Mouse (Mus musculus) heart, embryonic 10.5 days (tissue): ENCODE data around the gene Acsm2. TPM values are rescaled to one million over a fixed set of nuclear protein-coding genes. Genes with fewer than 3 reads are reported as not detected.

ENCODE experiments used
- DNase-seq: peaks from one replicate; pipeline ENCODE4 v3.0.0-alpha.2; 2017; ENCODE audit warnings: low spot score
- H3K27ac ChIP-seq: fragments of 300-500 bp; sonication (generic); 2 replicates; pipeline ENCODE4 v1.5.1; 2016; ENCODE audit warnings: mild to moderate bottlenecking
- H3K27me3 ChIP-seq: fragments of 300-500 bp; sonication (generic); 2 replicates; pipeline ENCODE4 v1.6.1; 2016; ENCODE audit warnings: mild to moderate bottlenecking; ENCODE audit not compliant: poor library complexity, insufficient read depth, severe bottlenecking
- H3K36me3 ChIP-seq: fragments of 300-500 bp; sonication (generic); 2 replicates; pipeline ENCODE4 v1.6.1; 2016; ENCODE audit warnings: mild to moderate bottlenecking, moderate library complexity
- H3K4me1 ChIP-seq: fragments of 300-500 bp; sonication (generic); 2 replicates; pipeline ENCODE4 v1.6.1; 2016; ENCODE audit warnings: mild to moderate bottlenecking
- H3K4me3 ChIP-seq: fragments of 300-500 bp; sonication (generic); 2 replicates; pipeline ENCODE4 v1.5.1; 2016; ENCODE audit warnings: mild to moderate bottlenecking, moderate library complexity
- H3K9me3 ChIP-seq: fragments of 300-500 bp; sonication (generic); 2 replicates; pipeline ENCODE4 v1.6.1; 2016; ENCODE audit warnings: mild to moderate bottlenecking, moderate library complexity
- WGBS: fragments of 180-500 bp; shearing (Covaris S2); methylation state at CpG from one replicate; pipeline ENCODE4 v1.1.7; 2016; 5-methylcytosine and 5-hydroxymethylcytosine counted together
- polyA plus RNA-seq: library from polyadenylated mRNA; unstranded; fragments of >200 nt; fragmentation: Nextera tagmentation; extraction: Ambion mirVana; gene quantifications from 2 replicates; pipeline ENCODE4 v1.2.1, GENCODE M21; 2016

Gene Acsm2
- polyA plus RNA-seq, 1 experiment from 2014 or later, result not detected

- H3K4me1 ChIP-seq, result no peaks in the 10 kb centered on the region
- no peaks in the 10 kb centered on the region for H3K9me3 ChIP-seq
- no peak overlapping the region for H3K4me3 ChIP-seq
- DNase-seq, result no peak
- H3K27me3 ChIP-seq, result no peaks in the 10 kb centered on the region
- H3K27ac ChIP-seq, result no peak overlapping the region
- 84% methylated on average over 2 of the region's 2 CpGs for WGBS
- H3K36me3 ChIP-seq, result no peaks in the 10 kb centered on the region
Observed at GRCm38 (mm10) chr7:119601195-119601953, 47.2 kb downstream of the Acsm2 start.

- Histone ChIP-seq H3K9me3 (no peaks in the 10 kb centered on the region), H3K4me1 (no peaks in the 10 kb centered on the region), H3K27ac (no peak overlapping the region), H3K4me3 (no peak overlapping the region), H3K36me3 (no peaks in the 10 kb centered on the region), H3K27me3 (no peaks in the 10 kb centered on the region)
- DNase-seq, result no peak
- 70% methylated on average over 1 of the region's 1 CpGs for WGBS
Observed at GRCm38 (mm10) chr7:119601954-119602317, 47.8 kb downstream of the Acsm2 start.

GRCm38 (mm10) chr7:119604903-119605483, 50.9 kb downstream of the Acsm2 start:
- Histone ChIP-seq H3K27me3 (no peaks in the 10 kb centered on the region), H3K27ac (no peak overlapping the region), H3K9me3 (no peaks in the 10 kb centered on the region), H3K36me3 (no peaks in the 10 kb centered on the region), H3K4me1 (no peaks in the 10 kb centered on the region), H3K4me3 (no peak overlapping the region)
- DNase-seq, result no peak
- WGBS, result 64% methylated on average over 2 of the region's 2 CpGs

- H3K36me3 ChIP-seq, result no peaks in the 10 kb centered on the region
- no peaks in the 10 kb centered on the region for H3K4me1 ChIP-seq
- H3K27me3 ChIP-seq, result no peaks in the 10 kb centered on the region
- no peak for DNase-seq
- WGBS, result 67% methylated on average over 9 of the region's 9 CpGs
- H3K4me3 ChIP-seq, result no peak overlapping the region
- H3K9me3 ChIP-seq, result no peaks in the 10 kb centered on the region
- no peak overlapping the region for H3K27ac ChIP-seq
Observed at GRCm38 (mm10) chr7:119605926-119606663, 52.0 kb downstream of the Acsm2 start.

GRCm38 (mm10) chr7:119606664-119607076, 52.5 kb downstream of the Acsm2 start, which contains the start of gene Acsm1:
Gene Acsm1, plus strand, starts transcription at chr7:119607026.
- no peak within 1 kb of the TSS for H3K27ac ChIP-seq
- H3K9me3 ChIP-seq, result no peaks in the 10 kb centered on the region
- no peaks in the 10 kb centered on the region for H3K27me3 ChIP-seq
- no peak for DNase-seq
- no peak within 1 kb of the TSS for H3K4me3 ChIP-seq
- no peaks in the 10 kb centered on the region for H3K4me1 ChIP-seq
- H3K36me3 ChIP-seq, result no peaks in the 10 kb centered on the region
- WGBS, result 79% methylated on average over 5 of the region's 5 CpGs

- H3K27me3 ChIP-seq, result no peaks in the 10 kb centered on the region
- H3K9me3 ChIP-seq, result no peaks in the 10 kb centered on the region
- H3K27ac ChIP-seq, result no peak overlapping the region
- H3K36me3 ChIP-seq, result no peaks in the 10 kb centered on the region
- DNase-seq, result no peak
- H3K4me1 ChIP-seq, result no peaks in the 10 kb centered on the region
- whole genome bisulfite sequencing, result 74% methylated on average over 9 of the region's 9 CpGs
- H3K4me3 ChIP-seq, result no peak overlapping the region
Observed at GRCm38 (mm10) chr7:119607796-119608515, 53.8 kb downstream of the Acsm2 start.

- H3K4me1 ChIP-seq, result no peaks in the 10 kb centered on the region
- H3K9me3 ChIP-seq, result no peaks in the 10 kb centered on the region
- H3K4me3 ChIP-seq, result no peak overlapping the region
- H3K36me3 ChIP-seq, result no peaks in the 10 kb centered on the region
- H3K27me3 ChIP-seq, result no peaks in the 10 kb centered on the region
- no peak overlapping the region for H3K27ac ChIP-seq
- DNase-seq, result no peak
- 58% methylated on average over 1 of the region's 1 CpGs for WGBS
Observed at GRCm38 (mm10) chr7:119616531-119616930, 62.4 kb downstream of the Acsm2 start.

GRCm38 (mm10) chr7:119617593-119617992, 63.5 kb downstream of the Acsm2 start:
- Histone ChIP-seq H3K27ac (no peak overlapping the region), H3K4me1 (no peaks in the 10 kb centered on the region), H3K9me3 (no peaks in the 10 kb centered on the region), H3K36me3 (no peaks in the 10 kb centered on the region), H3K4me3 (no peak overlapping the region), H3K27me3 (no peaks in the 10 kb centered on the region)
- WGBS, result 81% methylated on average over 6 of the region's 6 CpGs
- DNase-seq, result no peak

GRCm38 (mm10) chr7:119618209-119618935, 64.2 kb downstream of the Acsm2 start:
- H3K36me3 ChIP-seq, result no peaks in the 10 kb centered on the region
- H3K27me3 ChIP-seq, result no peaks in the 10 kb centered on the region
- no peaks in the 10 kb centered on the region for H3K4me1 ChIP-seq
- H3K4me3 ChIP-seq, result no peak overlapping the region
- DNase-seq, result no peak
- WGBS, result 66% methylated on average over 4 of the region's 4 CpGs
- H3K27ac ChIP-seq, result no peak overlapping the region
- H3K9me3 ChIP-seq, result no peaks in the 10 kb centered on the region

GRCm38 (mm10) chr7:119620157-119620556, 66.0 kb downstream of the Acsm2 start:
- no peak for DNase-seq
- Histone ChIP-seq H3K36me3 (no peaks in the 10 kb centered on the region), H3K4me1 (no peaks in the 10 kb centered on the region), H3K9me3 (no peaks in the 10 kb centered on the region), H3K27ac (no peak overlapping the region), H3K4me3 (no peak overlapping the region), H3K27me3 (no peaks in the 10 kb centered on the region)

- Histone ChIP-seq H3K27me3 (no peaks in the 10 kb centered on the region), H3K36me3 (no peaks in the 10 kb centered on the region), H3K4me3 (no peak overlapping the region), H3K9me3 (no peaks in the 10 kb centered on the region), H3K27ac (no peak overlapping the region), H3K4me1 (no peaks in the 10 kb centered on the region)
- DNase-seq, result no peak
Observed at GRCm38 (mm10) chr7:119638773-119639172, 84.6 kb downstream of the Acsm2 start.

GRCm38 (mm10) chr7:119642307-119642706, 88.2 kb downstream of the Acsm2 start:
- DNase-seq, result no peak
- no peak overlapping the region for H3K4me3 ChIP-seq
- no peaks in the 10 kb centered on the region for H3K27me3 ChIP-seq
- no peaks in the 10 kb centered on the region for H3K4me1 ChIP-seq
- no peak overlapping the region for H3K27ac ChIP-seq
- 72% methylated on average over 5 of the region's 5 CpGs for WGBS
- H3K9me3 ChIP-seq, result no peaks in the 10 kb centered on the region
- no peaks in the 10 kb centered on the region for H3K36me3 ChIP-seq
